Mouse (Mus musculus) spleen, adult 2 months (tissue): Measurements from ENCODE around the gene Plxdc1.

Source experiments
- CTCF ChIP-seq: fragments of 200-500 bp; IDR thresholded peaks from 2 replicates; pipeline ENCODE4 v1.5.1; 2011; ENCODE audit warnings: mild to moderate bottlenecking, inconsistent platforms; ENCODE audit not compliant: insufficient read depth, insufficient read length, insufficient replicate concordance; ENCODE audit errors: extremely low read depth
- POLR2A ChIP-seq: fragments of 200-500 bp; IDR thresholded peaks from 2 replicates; pipeline ENCODE4 v1.6.1; 2011; ENCODE audit warnings: low read depth, low read length, inconsistent platforms

DNA sequence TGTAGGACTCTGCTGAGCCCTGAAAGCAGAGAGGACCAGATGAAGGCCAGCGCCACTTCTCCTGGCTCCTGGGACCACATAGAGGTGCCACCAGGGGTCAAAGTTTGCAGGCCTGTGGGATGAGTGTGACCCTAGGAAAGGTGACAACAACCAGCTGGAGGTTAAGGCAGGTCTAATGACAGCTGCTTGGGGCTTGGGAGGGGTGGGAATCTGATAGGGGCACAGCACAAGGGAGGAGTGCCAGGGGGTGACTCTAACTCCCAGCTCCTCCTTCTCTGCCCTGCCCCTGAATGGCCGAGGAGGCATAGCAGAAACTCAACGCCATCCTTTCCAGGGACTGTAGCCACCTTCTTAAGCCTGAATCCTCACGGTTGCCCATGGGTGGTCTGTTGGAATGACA is 30.6 kb upstream of the Plxdc1 start:
- TF ChIP-seq POLR2A, result no peak
- no peak for TF ChIP-seq CTCF
